Comparison of ENCODE assay signal across 27 mouse cellular contexts in the genomic region with DNA sequence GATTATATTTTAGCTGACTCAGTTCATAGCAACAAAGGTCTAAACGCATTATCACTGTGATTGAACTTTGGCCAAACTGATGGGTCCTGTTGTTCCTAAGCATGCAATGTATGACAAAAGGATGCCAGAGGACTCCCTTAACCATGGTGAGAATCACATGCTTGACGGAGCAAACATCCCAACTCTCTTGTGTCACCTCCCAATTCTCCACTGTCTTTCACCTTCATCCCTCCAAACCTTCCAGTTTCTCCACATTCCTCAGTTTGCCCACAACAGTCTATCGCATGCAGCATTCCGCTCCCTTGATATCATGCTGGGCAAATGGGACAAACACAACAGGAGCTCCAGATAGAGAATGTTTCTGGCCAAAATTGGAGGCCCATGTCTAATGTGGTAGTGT.
"Had no signal": no experiment of that assay in that cellular context is flagged by ENCODE, and none has a peak within 500 bp of the region (broad histone marks: within the 10 kb centered on the region; RNA-seq: fewer than 3 reads in every experiment).

No protein-coding gene starts in this region.

- H3K27ac ChIP-seq: gastrocnemius, adult 2 months; heart, adult 2 months; heart, embryonic 13.5 days; heart, embryonic 15.5 days; hindbrain, embryonic 10.5 days; hindbrain, embryonic 12.5 days; hindbrain, embryonic 14.5 days; intestine, embryonic 15.5 days; kidney, embryonic 15.5 days; kidney, postnatal 0 days; limb, embryonic 13.5 days; limb, embryonic 15.5 days; liver, embryonic 13.5 days had no signal

- DNase-seq: gastrocnemius, adult 2 months; gastrocnemius, postnatal 10 days; gastrocnemius, postnatal 25 days; heart, adult 2 months; heart, postnatal 4 days; kidney, adult 2 months; kidney, adult 9 months; kidney, postnatal 14 days; kidney, postnatal 36 days; layer of hippocampus, adult 9-11 months; layer of hippocampus, postnatal 36 days; left cerebral cortex, postnatal 4 days; liver, embryonic 13.5 days had no signal

- H3K4me2 ChIP-seq: heart, embryonic 11.5 days; heart, embryonic 13.5 days; heart, embryonic 15.5 days; hindbrain, embryonic 12.5 days; hindbrain, embryonic 14.5 days; intestine, embryonic 15.5 days; kidney, embryonic 15.5 days; limb, embryonic 13.5 days; limb, embryonic 15.5 days; liver, embryonic 13.5 days had no signal

- H3K4me1 ChIP-seq: heart, embryonic 13.5 days; heart, embryonic 15.5 days; hindbrain, embryonic 10.5 days; hindbrain, embryonic 12.5 days; intestine, embryonic 15.5 days; kidney, embryonic 15.5 days; limb, embryonic 13.5 days; limb, embryonic 15.5 days; liver, embryonic 13.5 days had no signal

- H3K9ac ChIP-seq: heart, embryonic 13.5 days; heart, embryonic 15.5 days; hindbrain, embryonic 12.5 days; hindbrain, embryonic 14.5 days; intestine, embryonic 15.5 days; kidney, embryonic 15.5 days; limb, embryonic 13.5 days; limb, embryonic 15.5 days; liver, embryonic 13.5 days had no signal

- H3K27me3 ChIP-seq: heart, embryonic 13.5 days; heart, embryonic 15.5 days; hindbrain, embryonic 12.5 days; intestine, embryonic 15.5 days; kidney, embryonic 15.5 days; limb, embryonic 13.5 days; limb, embryonic 15.5 days; liver, embryonic 13.5 days had no signal

- H3K4me3 ChIP-seq: gastrocnemius, adult 2 months; heart, adult 2 months; heart, embryonic 13.5 days; heart, embryonic 15.5 days; hindbrain, embryonic 10.5 days; hindbrain, embryonic 12.5 days; intestine, embryonic 15.5 days; kidney, embryonic 15.5 days; limb, embryonic 13.5 days; limb, embryonic 15.5 days; liver, embryonic 13.5 days had no signal

- H3K9me3 ChIP-seq: heart, embryonic 13.5 days; heart, embryonic 15.5 days; hindbrain, embryonic 10.5 days; hindbrain, embryonic 12.5 days; intestine, embryonic 15.5 days; kidney, embryonic 15.5 days; limb, embryonic 13.5 days; limb, embryonic 15.5 days; liver, embryonic 13.5 days had no signal

- ATAC-seq: hindbrain, embryonic 16.5 days; inflammation-experienced regulatory T-cells, adult 6 months; intestine, embryonic 15.5 days; intestine, postnatal 0 days had no signal
